Mouse (Mus musculus): Measurements from ENCODE around the gene Elovl5. TPM values are rescaled to one million over a fixed set of nuclear protein-coding genes. Genes with fewer than 3 reads are reported as not detected.
A peak's percentile ranks its signal among the peaks of the same experiment; 100 is the strongest.

Gene Elovl5
- polyA plus RNA-seq, 1 experiment, result 45.1 TPM

GRCm38 (mm10) chr9:77928769-77929168, 11.6 kb downstream of the Elovl5 start:
- no peak overlapping the region for H3K4me2 ChIP-seq (ENCODE audit: low read depth)

GRCm38 (mm10) chr9:77929296-77929695, 12.1 kb downstream of the Elovl5 start:
- TF ChIP-seq TCF12 (IDR thresholded peaks at IDR 0.05; ENCODE audit: insufficient read depth, poor library complexity, severe bottlenecking), result no peak
- TF ChIP-seq REST (IDR thresholded peaks at IDR 0.05; ENCODE audit: insufficient read depth, insufficient read length), result no peak
- no peak for TF ChIP-seq SRF (IDR thresholded peaks at IDR 0.05; ENCODE audit: control insufficient read depth, insufficient read length, low read depth)
- no peak overlapping the region for H3K4me3 ChIP-seq
- H3ac ChIP-seq (ENCODE audit: control insufficient read depth, insufficient read length), result no peak overlapping the region
- no peaks in the 10 kb centered on the region for H3K36me3 ChIP-seq (ENCODE audit: control insufficient read depth, insufficient read depth)
- H3K79me2 ChIP-seq (ENCODE audit: control insufficient read depth, insufficient read depth), result peaks cover 93% of the 10 kb centered on the region
- H3K27me3 ChIP-seq (ENCODE audit: control insufficient read depth, insufficient read depth, insufficient read length), result no peaks in the 10 kb centered on the region
- H3K4me2 ChIP-seq (ENCODE audit: low read depth), result peak overlapping the region; percentile 61

More at GRCm38 (mm10) chr9:77928769-77929168, 11.6 kb downstream of the Elovl5 start:
- H3K79me2 ChIP-seq (ENCODE audit: control insufficient read depth, insufficient read depth), result peaks cover 93% of the 10 kb centered on the region
- no peak for TF ChIP-seq MYOG (IDR thresholded peaks at IDR 0.05; ENCODE audit: control insufficient read depth in 1 of 3, insufficient read depth in 1 of 3, insufficient read length in 2 of 3, low read depth in 2 of 3)
- no peak for TF ChIP-seq TCF3 (IDR thresholded peaks at IDR 0.05; ENCODE audit: insufficient read length, low read depth)
- TF ChIP-seq CEBPB (IDR thresholded peaks at IDR 0.05; ENCODE audit: insufficient read depth, poor library complexity, severe bottlenecking), result no peak
- TF ChIP-seq E2F4 (IDR thresholded peaks at IDR 0.05; ENCODE audit: insufficient read depth), result no peak
- TF ChIP-seq POLR2A (IDR thresholded peaks at IDR 0.05; ENCODE audit: insufficient read length, low read depth), result no peak
- TF ChIP-seq MYOD1 (IDR thresholded peaks at IDR 0.05; ENCODE audit: control insufficient read depth in 1 of 3, insufficient read length in 2 of 3, low read depth in 2 of 3), result no peak
- H3ac ChIP-seq (ENCODE audit: control insufficient read depth, insufficient read length), result no peak overlapping the region
- H3K36me3 ChIP-seq (ENCODE audit: control insufficient read depth, insufficient read depth), result no peaks in the 10 kb centered on the region
- H3K27me3 ChIP-seq (ENCODE audit: control insufficient read depth, insufficient read depth, insufficient read length), result no peaks in the 10 kb centered on the region
- H3K4me3 ChIP-seq, result no peak overlapping the region

GRCm38 (mm10) chr9:77930036-77930859, 13.1 kb downstream of the Elovl5 start:
- no peak overlapping the region for H3K4me3 ChIP-seq
- peak overlapping the region; percentile 61 for H3K4me2 ChIP-seq (ENCODE audit: low read depth)
- H3K27me3 ChIP-seq (ENCODE audit: control insufficient read depth, insufficient read depth, insufficient read length), result no peaks in the 10 kb centered on the region
- H3K79me2 ChIP-seq (ENCODE audit: control insufficient read depth, insufficient read depth), result peaks cover 93% of the 10 kb centered on the region
- H3ac ChIP-seq (ENCODE audit: control insufficient read depth, insufficient read length), result no peak overlapping the region
- no peaks in the 10 kb centered on the region for H3K36me3 ChIP-seq (ENCODE audit: control insufficient read depth, insufficient read depth)
- TF ChIP-seq TCF12 (IDR thresholded peaks at IDR 0.05; ENCODE audit: insufficient read depth, poor library complexity, severe bottlenecking), result no peak
- no peak for TF ChIP-seq USF1 (IDR thresholded peaks at IDR 0.05; ENCODE audit: low read depth)
- no peak for TF ChIP-seq SRF (IDR thresholded peaks at IDR 0.05; ENCODE audit: control insufficient read depth, insufficient read length, low read depth)
- no peak for TF ChIP-seq POLR2A (IDR thresholded peaks at IDR 0.05; ENCODE audit: insufficient read length, low read depth)
- no peak for TF ChIP-seq MAX (IDR thresholded peaks at IDR 0.05; ENCODE audit: low read depth)

- Histone ChIP-seq H3K4me2 (ENCODE audit: low read depth) (peak overlapping the region; percentile 61), H3K36me3 (ENCODE audit: control insufficient read depth, insufficient read depth) (no peaks in the 10 kb centered on the region), H3K4me3 (no peak overlapping the region), H3K27me3 (ENCODE audit: control insufficient read depth, insufficient read depth, insufficient read length) (no peaks in the 10 kb centered on the region), H3K79me2 (ENCODE audit: control insufficient read depth, insufficient read depth) (peaks cover 90% of the 10 kb centered on the region), H3ac (ENCODE audit: control insufficient read depth, insufficient read length) (no peak overlapping the region)
- no peak for TF ChIP-seq TCF3 (IDR thresholded peaks at IDR 0.05; ENCODE audit: insufficient read length, low read depth)
- no peak for TF ChIP-seq POLR2A (IDR thresholded peaks at IDR 0.05; ENCODE audit: insufficient read length, low read depth)
- TF ChIP-seq POLR2AphosphoS2 (IDR thresholded peaks at IDR 0.05; ENCODE audit: insufficient read length, low read depth), result no peak
- no peak for TF ChIP-seq TCF12 (IDR thresholded peaks at IDR 0.05; ENCODE audit: insufficient read depth, poor library complexity, severe bottlenecking)
- TF ChIP-seq MYOD1 (IDR thresholded peaks at IDR 0.05; ENCODE audit: control insufficient read depth in 1 of 3, insufficient read length in 2 of 3, low read depth in 2 of 3), result no peak
- no peak for TF ChIP-seq MAX (IDR thresholded peaks at IDR 0.05; ENCODE audit: low read depth)
- no peak for TF ChIP-seq SRF (IDR thresholded peaks at IDR 0.05; ENCODE audit: control insufficient read depth, insufficient read length, low read depth)
- peak; percentile 43 for TF ChIP-seq USF1 (IDR thresholded peaks at IDR 0.05; ENCODE audit: low read depth)
- no peak for TF ChIP-seq CEBPB (IDR thresholded peaks at IDR 0.05; ENCODE audit: insufficient read depth, poor library complexity, severe bottlenecking)
Observed at GRCm38 (mm10) chr9:77930860-77931184, 13.7 kb downstream of the Elovl5 start.

DNA sequence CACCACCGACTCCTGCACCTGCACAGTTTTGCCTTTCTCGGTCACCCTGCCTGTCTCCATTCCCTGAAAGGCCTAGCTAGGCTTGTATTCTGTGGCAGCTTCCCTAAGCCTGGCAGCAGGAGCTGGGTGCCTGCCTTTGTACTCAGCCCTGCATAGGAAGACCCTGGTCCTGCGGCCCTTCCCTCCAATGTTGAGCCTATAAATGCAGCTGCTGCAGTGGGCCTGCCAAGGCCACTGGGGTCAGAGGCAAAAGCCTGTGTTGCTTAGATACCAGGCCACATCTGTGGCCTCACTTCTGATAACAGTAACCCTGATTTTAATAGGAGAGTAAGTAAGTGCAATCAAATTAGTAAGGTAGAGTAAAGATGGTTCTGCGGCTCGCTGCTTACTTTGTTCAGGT, 14.6 kb downstream of the Elovl5 start:
- peaks cover 84% of the 10 kb centered on the region for H3K79me2 ChIP-seq (ENCODE audit: control insufficient read depth, insufficient read depth)
- no peak overlapping the region for H3K4me2 ChIP-seq (ENCODE audit: low read depth)
- no peaks in the 10 kb centered on the region for H3K27me3 ChIP-seq (ENCODE audit: control insufficient read depth, insufficient read depth, insufficient read length)
- H3K4me3 ChIP-seq, result no peak overlapping the region
- no peaks in the 10 kb centered on the region for H3K36me3 ChIP-seq (ENCODE audit: control insufficient read depth, insufficient read depth)
- TF ChIP-seq TCF3 (IDR thresholded peaks at IDR 0.05; ENCODE audit: insufficient read length, low read depth), result no peak
- no peak for TF ChIP-seq USF1 (IDR thresholded peaks at IDR 0.05; ENCODE audit: low read depth)
- TF ChIP-seq E2F4 (IDR thresholded peaks at IDR 0.05; ENCODE audit: insufficient read depth), result no peak
- TF ChIP-seq TCF12 (IDR thresholded peaks at IDR 0.05; ENCODE audit: insufficient read depth, poor library complexity, severe bottlenecking), result no peak
- no peak for TF ChIP-seq MYOD1 (IDR thresholded peaks at IDR 0.05; ENCODE audit: control insufficient read depth in 1 of 3, insufficient read length in 2 of 3, low read depth in 2 of 3)
- no peak for TF ChIP-seq CEBPB (IDR thresholded peaks at IDR 0.05; ENCODE audit: insufficient read depth, poor library complexity, severe bottlenecking)
- no peak for TF ChIP-seq MYOG (IDR thresholded peaks at IDR 0.05; ENCODE audit: control insufficient read depth in 1 of 3, insufficient read depth in 1 of 3, insufficient read length in 2 of 3, low read depth in 2 of 3)
- no peak for TF ChIP-seq MAX (IDR thresholded peaks at IDR 0.05; ENCODE audit: low read depth)
- no peak overlapping the region for H3ac ChIP-seq (ENCODE audit: control insufficient read depth, insufficient read length)

Data from myocyte (in vitro differentiated cells).